Mouse (Mus musculus) bone marrow, adult 2 months (tissue): ENCODE data around the gene Senp2.

Source experiments
- CTCF ChIP-seq: fragments of 200-500 bp; IDR thresholded peaks from 2 replicates; pipeline ENCODE4 v1.5.1; 2011; ENCODE audit warnings: low read length, control low read depth; ENCODE audit not compliant: control insufficient read depth, insufficient read depth
- POLR2A ChIP-seq: fragments of 200-500 bp; IDR thresholded peaks from 2 replicates; pipeline ENCODE4 v1.6.1; 2011; ENCODE audit warnings: low read depth, mild to moderate bottlenecking, control low read depth, low read length, borderline replicate concordance; ENCODE audit not compliant: control insufficient read depth

- TF ChIP-seq POLR2A (no peak), CTCF (no peak)
These were observed 33.1 kb upstream of the Senp2 start for GRCm38 (mm10) chr16:21976203-21976602.
